Mouse (Mus musculus) heart, adult 2 months (tissue): ENCODE measurements at regions not wholly inside any gene's neighbourhood (a gene's known extent, or its start where the extent isn't known, plus 50 kb on each side); places are given as distances from the start of the nearest gene placed in this dataset.

ENCODE experiments used
- CTCF ChIP-seq: fragments of 200-600 bp; IDR thresholded peaks from 2 replicates; pipeline ENCODE4 v1.8.1; 2022; ENCODE audit warnings: antibody characterized with exemption, mild to moderate bottlenecking, moderate library complexity
- EP300 ChIP-seq: fragments of 200-500 bp; IDR thresholded peaks from 2 replicates; pipeline ENCODE4 v1.6.1; 2011; ENCODE audit warnings: low read depth, low read length, control low read depth; ENCODE audit not compliant: insufficient read depth
- POLR2A ChIP-seq: fragments of 200-500 bp; IDR thresholded peaks from 2 replicates; pipeline ENCODE4 v1.6.1; 2011; ENCODE audit warnings: mild to moderate bottlenecking, low read depth, low read length, control low read depth; ENCODE audit not compliant: insufficient read depth

DNA sequence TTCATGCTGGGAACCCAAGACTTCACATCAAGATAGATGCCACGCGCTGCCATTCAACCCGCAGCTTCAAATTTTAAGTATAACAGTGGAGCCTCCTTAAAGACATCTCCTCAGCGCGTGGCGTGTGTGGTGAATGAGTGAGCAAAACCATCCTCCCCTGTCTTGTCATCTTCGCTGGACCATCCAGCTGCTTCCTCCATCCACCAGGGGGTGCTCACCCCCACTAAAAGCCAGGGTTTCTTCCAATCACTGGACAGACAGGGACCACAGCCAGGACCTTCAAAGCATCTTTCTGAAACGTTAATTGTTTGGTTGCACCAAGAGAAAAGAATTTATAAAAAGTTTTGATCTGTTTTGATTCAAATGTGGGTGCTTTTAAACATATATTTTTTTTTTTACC, 256.8 kb upstream of the Sox11 start:
- TF ChIP-seq EP300, result no peak
- TF ChIP-seq CTCF, result peak; percentile 79
- no peak for TF ChIP-seq POLR2A
